Mouse (Mus musculus) gastrocnemius, postnatal 10 days (tissue): ENCODE data around the gene Pnrc1. TPM values are rescaled to one million over a fixed set of nuclear protein-coding genes. Genes with fewer than 3 reads are reported as not detected.
A peak's percentile ranks its signal among the peaks of the same experiment; 100 is the strongest.

Experiments used
- DNase-seq: peaks from one replicate; pipeline ENCODE4 v3.0.0; 2021; ENCODE audit warnings: mixed read lengths
- total RNA-seq, 2 experiments: library from RNA; stranded (reverse); gene quantifications; 2 replicates each; pipeline ENCODE4 v1.2.3; 2021

Pnrc1 gene
- total RNA-seq, 2 experiments from 2014 or later: 103 to 112 TPM

GRCm38 (mm10) chr4:33224003-33224675, 65.8 kb downstream of the Pnrc1 start:
- DNase-seq: no peak

GRCm38 (mm10) chr4:33221847-33222246, 68.1 kb downstream of the Pnrc1 start:
- DNase-seq: no peak

DNA sequence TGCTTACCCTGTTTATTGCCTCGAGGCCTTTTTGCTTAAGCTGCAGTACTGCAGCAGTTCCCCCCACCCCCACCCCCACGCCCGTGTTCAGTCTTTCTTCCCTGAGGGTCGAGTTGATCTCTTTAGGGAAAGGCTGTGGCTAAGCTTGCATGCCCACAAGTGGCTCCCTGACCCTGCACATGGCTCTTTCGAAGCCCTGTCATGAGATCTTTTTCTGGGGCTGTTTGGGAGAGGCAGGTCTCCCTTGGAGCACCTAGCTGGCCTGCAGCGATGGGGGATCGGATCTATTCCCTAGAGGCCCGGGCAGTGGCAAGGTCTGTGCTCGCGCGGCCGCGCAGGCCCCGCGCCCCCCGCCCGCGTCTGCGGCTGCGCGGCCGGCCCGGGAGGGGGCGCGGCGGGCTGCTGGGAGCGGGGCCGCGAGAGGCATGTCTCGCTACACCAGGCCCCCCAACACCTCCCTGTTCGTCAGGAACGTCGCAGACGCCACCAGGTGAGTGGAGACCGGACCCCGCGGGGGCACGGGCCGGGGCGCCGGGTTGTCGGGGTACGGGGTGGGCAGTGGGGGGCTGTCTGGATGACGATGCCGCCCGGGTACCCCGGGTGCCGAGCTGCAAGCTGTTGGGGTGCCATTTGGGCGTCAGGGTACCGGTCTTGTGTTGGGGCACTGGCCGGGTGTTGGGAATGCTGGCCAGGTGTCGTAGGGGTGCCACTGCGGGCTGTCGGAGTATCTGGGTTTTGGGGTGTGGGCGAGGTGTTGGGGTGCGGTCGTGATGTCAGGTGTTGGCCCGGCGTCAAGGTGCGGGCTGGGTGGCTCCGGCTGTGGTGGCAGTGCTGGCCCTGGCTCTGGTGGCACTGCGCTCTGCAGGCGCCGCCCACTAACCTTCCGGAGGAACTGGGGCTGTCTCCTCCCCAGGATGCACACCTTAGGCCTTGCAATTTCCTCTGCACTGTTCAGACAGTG, 80.8 kb downstream of the Pnrc1 start, which contains the start of gene Srsf12:
Gene Srsf12, plus strand, starts transcription at position 111 of the 961 bp plus-strand sequence.
- peak; percentile 21 for DNase-seq

- DNase-seq: no peak
Measured at GRCm38 (mm10) chr4:33207551-33207950, 82.4 kb downstream of the Pnrc1 start.

DNA sequence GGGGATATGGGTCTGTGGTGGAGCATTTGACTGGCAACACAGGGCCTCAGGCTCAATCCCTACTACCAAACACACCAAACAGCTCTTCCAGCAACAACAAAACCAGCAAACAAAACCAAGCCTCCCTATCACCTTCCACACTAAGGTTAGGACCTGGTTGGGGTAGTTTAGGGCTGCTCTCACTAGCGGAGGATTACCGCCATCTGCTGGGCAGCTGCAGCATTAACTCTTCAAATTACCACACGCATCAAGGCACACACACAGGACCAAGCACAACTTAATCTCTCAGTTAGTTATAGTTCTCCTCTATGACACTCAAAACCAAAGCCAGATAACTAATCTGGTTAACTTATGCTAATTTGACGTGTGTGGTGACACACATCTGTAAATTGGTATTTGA, 85.3 kb downstream of the Pnrc1 start:
- peak; percentile 60 for DNase-seq

- DNase-seq: no peak
Measured at GRCm38 (mm10) chr4:33198117-33198516, 91.8 kb downstream of the Pnrc1 start.

Other genes starting within 250 kb of the Pnrc1 start
- 1 to 10 TPM; 2.2 to 8.1 TPM for gene Gabrr2, start 227.2 kb downstream of the Pnrc1 start, total RNA-seq
- under 1 TPM in 1 of 2 experiments, not detected in 1; 0.14 TPM for gene Gabrr1, start 157.6 kb downstream of the Pnrc1 start, total RNA-seq
- gene Pm20d2, start 100.4 kb downstream of the Pnrc1 start, total RNA-seq: 10 to 100 TPM; 39.9 to 45.1 TPM
- under 1 TPM in 1 of 2 experiments, not detected in 1; 0.20 TPM for gene Srsf12, start 81.2 kb downstream of the Pnrc1 start, total RNA-seq
- 10 to 100 TPM; 11.4 to 13.3 TPM for gene Rngtt, start 20.1 kb upstream of the Pnrc1 start, total RNA-seq